Mouse (Mus musculus) lung, postnatal 36 days (tissue): ENCODE results near the gene Sbpl.
"Not testable (repeated sequence)": the region's sequence is repeated elsewhere in the genome, so short reads cannot be mapped to it uniquely, and the experiment has no call there.

ENCODE experiments used
- DNase-seq: peaks from one replicate; pipeline ENCODE4 v3.0.0; 2022; ENCODE audit warnings: mixed read lengths

The Sbpl gene

GRCm38 (mm10) chr17:23960084-23960738 is 5.1 kb upstream of the Sbpl start:
- peak; percentile 91 for DNase-seq

DNA sequence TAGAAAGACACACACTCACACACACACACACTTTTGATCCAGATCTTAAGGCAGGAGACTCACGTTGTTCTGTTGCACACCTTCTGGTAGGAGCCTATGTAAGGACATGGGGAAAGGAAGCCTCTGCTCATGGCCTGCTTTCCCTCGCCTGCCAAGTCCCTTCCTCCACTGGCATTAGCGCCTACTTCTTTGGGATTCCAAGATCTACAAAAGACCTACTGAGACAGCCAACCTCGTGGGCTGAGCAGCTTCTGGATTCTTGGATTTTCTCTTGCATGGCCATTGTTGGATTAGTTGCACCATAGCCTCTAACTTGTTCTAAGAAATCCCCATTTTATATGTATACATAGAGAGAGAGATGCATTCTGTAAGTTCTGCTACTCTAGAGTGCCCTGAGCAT is 4.2 kb downstream of the Sbpl start:
- DNase-seq, result not testable (repeated sequence)

DNA sequence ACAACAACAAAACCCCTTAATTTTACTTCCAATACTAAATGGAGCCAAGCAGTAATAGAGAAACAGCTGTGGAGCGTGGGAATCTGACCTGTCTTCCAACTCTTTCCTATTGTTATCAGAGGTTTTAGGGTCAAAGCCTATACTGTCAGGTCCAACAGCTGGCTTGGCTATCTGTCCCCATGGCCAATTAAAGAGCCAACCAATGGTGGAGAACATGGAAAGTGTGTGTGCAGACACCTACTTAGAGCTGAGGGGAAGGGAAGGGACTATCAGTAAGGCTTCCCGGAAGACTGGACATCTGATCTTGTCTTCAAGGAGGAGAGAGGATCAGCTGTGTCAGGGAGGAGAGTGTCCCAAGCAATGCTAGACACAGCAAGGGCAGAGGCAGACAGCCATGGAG is 6.0 kb downstream of the Sbpl start:
- DNase-seq, result no peak

- DNase-seq, result not testable (repeated sequence)
Observed at GRCm38 (mm10) chr17:23947486-23947885, 7.6 kb downstream of the Sbpl start.

GRCm38 (mm10) chr17:23941372-23941771 is 13.7 kb downstream of the Sbpl start, which contains the start of gene Sbp:
Gene Sbp (plus strand): TSS chr17:23941672.
- DNase-seq, result no peak

- DNase-seq, result no peak
Observed at GRCm38 (mm10) chr17:23931157-23931556, 23.9 kb downstream of the Sbpl start.

DNA sequence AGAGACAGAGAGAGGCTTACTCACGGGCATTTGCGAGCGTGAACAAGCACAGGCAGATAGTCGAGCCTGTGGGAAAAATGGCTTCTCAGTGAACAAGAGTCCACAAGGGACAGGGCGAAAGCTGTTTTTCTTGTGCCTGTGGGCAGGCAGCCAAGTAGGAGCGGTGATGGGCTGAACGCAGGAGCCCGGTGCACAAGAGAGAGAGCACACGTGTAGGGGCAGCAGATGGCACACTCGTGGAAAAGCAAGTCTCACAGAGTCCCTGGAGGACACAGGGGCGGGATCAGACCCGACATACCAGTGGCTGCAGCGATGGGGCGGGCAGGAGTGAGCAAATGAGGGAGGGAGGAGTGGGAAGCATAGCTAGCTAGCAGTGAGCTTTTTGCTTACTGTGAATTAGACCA is 30.0 kb downstream of the Sbpl start:
- DNase-seq, result peak; percentile 55

GRCm38 (mm10) chr17:23924531-23925007 is 30.5 kb downstream of the Sbpl start:
- DNase-seq, result peak; percentile 97

DNA sequence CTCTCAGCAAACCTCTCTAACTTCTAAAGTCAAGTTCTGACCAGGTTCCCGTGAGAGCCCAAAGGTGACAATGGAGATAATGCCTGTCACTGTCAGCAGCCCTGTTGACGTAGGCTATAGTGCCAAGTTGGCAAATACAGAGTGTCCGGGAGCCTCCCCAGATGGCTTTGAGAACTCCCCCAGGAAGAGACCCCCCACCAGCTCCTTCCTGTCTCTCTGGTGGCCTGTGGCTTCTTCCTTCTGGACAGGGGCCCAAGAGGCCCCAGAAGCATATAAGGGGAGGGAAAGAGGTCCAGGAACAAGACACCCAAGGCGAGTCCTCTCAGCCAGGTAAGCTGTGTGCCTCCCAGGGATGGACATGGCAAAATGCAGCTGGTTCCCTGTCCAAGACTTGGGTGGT is 37.9 kb downstream of the Sbpl start, which contains the start of gene Dcpp3:
Dcpp3 (plus strand) TSS at position 301 of the 400 bp plus-strand sequence.
- DNase-seq, result not testable (repeated sequence)
